Comparison of ENCODE assay signal across 16 mouse cellular contexts in the genomic region with DNA sequence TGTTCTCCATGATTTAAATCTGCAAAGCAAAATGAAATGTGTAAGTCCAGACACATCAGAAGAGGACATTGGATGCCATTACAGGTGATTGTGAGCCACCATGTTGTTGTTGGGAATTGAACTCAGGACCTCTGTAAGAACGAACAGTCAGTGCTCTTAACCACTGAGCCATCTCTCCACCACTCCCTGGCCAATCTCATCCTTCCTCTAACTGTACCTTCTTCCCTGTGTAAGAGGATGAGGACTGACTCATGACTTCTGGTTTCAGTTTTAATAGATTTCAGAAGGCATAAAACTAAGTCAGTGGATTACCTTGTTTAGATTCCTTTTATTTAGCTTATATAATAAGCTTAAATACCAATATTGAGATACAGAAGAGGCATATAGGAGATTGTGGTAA.
"Had no signal": no experiment of that assay in that cellular context is flagged by ENCODE, and none has a peak within 500 bp of the region (broad histone marks: within the 10 kb centered on the region; RNA-seq: fewer than 3 reads in every experiment).

No protein-coding gene starts in this region.

- H3K27me3 ChIP-seq: neural tube, embryonic 13.5 days; neural tube, embryonic 15.5 days; stomach, embryonic 15.5 days had no signal

- H3K4me3 ChIP-seq: neural tube, embryonic 13.5 days; neural tube, embryonic 15.5 days; stomach, embryonic 15.5 days had no signal

- H3K4me2 ChIP-seq: neural tube, embryonic 13.5 days; neural tube, embryonic 15.5 days; stomach, embryonic 15.5 days had no signal

- H3K9ac ChIP-seq: neural tube, embryonic 13.5 days; neural tube, embryonic 15.5 days; stomach, embryonic 15.5 days had no signal

- H3K4me1 ChIP-seq: stomach, embryonic 15.5 days had no signal

- H3K36me3 ChIP-seq: neural tube, embryonic 15.5 days; stomach, embryonic 15.5 days had no signal

- H3K9me3 ChIP-seq: neural tube, embryonic 13.5 days; neural tube, embryonic 15.5 days; stomach, embryonic 15.5 days had no signal

- DNase-seq: retina, postnatal 1 day; right cerebral cortex, adult 18-20 months; right cerebral cortex, postnatal 14 days; right cerebral cortex, postnatal 25 days; right cerebral cortex, postnatal 4 days; spleen, adult 18-20 months; thymus, adult 18-20 months; thymus, adult 2 months; thymus, postnatal 14 days; thymus, postnatal 25 days; thymus, postnatal 36 days; thymus, postnatal 4 days had no signal

- H3K27ac ChIP-seq: neural tube, embryonic 13.5 days; neural tube, embryonic 15.5 days; stomach, embryonic 15.5 days; stomach, postnatal 0 days had no signal
